Mouse (Mus musculus) erythroblast, adult 5-6 weeks (primary cell): ENCODE data around the gene Musk. TPM values are rescaled to one million over a fixed set of nuclear protein-coding genes. Genes with fewer than 3 reads are reported as not detected.

ENCODE experiments used
- ATAC-seq: replicated peaks from 2 replicates; pipeline ENCODE4 v1.8.0; 2016; ENCODE audit warnings: moderate number of reproducible peaks, mild to moderate bottlenecking, moderate TSS enrichment, inconsistent platforms; ENCODE audit not compliant: poor library complexity, low FRiP score, severe bottlenecking
- total RNA-seq, 2 experiments: library from RNA; stranded (forward) in 1 of 2; stranded (reverse) in 1 of 2; fragments of 150-400 nt in 1 of 2; fragments of 200-764, 138-1000 nt in 1 of 2; gene quantifications; 2 replicates each; pipeline versions ENCODE4 v1.2.3 to v1.2.4; 2015 to 2017; ENCODE audit warnings: low replicate concordance in 2 of 2

Musk gene
- total RNA-seq, 2 experiments from 2014 or later, result not detected

DNA sequence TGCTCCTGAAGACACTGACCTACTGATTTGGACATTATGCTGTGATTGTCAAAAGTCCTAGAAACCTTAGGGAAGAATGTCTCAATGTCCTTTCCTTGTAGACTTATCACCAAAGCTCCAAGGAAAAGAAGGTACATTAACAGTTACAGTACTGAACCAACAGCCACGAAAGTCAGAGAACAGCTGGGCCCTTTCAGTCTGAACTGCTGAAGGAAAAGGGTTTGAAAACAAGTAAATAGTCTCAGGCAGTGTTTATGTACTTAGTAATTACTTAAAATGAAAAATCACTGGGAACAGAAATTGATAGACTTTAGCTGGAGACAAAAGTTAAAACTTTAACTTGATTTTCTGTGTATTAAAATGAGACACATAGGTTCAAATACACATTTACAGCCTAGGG lies 27.6 kb downstream of the Musk start:
- ATAC-seq, result no peak

DNA sequence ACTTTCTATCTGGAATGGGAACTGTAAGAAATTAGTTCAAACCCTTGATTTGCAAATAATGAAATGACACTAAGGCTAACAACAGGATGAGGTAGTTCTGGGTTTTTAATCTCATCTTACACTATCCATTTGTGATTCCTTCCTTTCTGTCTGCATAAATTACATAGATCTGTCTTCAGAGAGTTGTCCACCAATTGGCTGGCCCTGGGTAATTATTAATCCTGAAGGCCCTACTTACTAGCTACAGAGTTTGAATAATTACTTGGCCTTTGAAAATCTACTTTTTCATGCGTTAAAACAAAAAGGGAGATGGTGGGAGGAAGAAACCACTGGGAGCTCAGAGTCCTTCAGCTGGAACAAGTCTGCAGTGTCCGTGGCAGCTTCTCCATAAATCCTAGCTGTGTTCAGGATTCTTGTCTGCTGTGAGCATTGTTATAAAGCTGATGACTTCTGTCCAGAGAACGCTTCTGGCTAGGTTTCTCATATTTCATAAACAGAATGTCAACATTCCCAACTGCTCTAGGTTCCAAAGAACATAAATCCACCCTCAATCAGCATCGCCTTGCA lies 29.3 kb downstream of the Musk start:
- no peak for ATAC-seq

DNA sequence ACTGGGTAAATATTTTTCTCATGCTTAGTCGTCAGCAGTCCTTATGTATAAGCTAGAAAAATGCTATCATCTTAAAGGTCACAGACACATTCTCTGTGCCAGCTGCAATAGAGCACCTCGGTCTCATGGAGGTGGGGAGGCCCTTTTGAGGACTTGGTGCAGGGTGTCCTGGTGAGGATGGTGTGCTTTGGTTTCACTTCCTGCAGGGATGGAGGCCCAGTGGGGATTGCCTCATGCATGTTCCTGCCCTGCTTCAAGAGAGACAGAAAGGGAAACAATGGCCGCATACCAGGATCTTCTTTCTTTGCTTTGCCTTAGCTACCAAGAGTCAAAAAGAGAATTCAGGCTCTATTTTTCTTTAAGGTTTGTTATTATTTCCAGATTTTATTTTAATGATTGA lies 31.8 kb downstream of the Musk start:
- ATAC-seq, result no peak

GRCm38 (mm10) chr4:58320293-58320692 lies 34.5 kb downstream of the Musk start:
- ATAC-seq, result no peak

DNA sequence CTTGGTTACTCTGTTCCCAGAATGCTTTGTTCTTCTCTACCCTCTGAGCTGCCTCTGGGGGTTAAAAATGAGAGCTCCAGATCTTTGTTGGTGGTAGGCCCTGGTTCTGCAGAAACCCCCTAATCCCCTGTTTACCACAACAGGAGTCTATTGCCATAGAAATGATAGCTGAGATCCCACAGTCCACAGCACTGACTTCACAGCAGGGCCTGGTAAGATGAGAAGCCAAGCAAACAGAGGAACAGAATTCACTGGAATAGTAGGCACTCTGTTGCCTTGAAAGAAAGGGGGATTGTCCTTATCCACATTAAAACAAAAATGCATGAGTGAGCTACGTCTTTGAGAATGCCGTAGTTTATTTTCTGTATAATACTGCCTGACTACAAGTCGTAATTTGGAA lies 41.0 kb downstream of the Musk start:
- ATAC-seq, result no peak

- no peak for ATAC-seq
These were observed 42.5 kb downstream of the Musk start for GRCm38 (mm10) chr4:58328231-58328630.

DNA sequence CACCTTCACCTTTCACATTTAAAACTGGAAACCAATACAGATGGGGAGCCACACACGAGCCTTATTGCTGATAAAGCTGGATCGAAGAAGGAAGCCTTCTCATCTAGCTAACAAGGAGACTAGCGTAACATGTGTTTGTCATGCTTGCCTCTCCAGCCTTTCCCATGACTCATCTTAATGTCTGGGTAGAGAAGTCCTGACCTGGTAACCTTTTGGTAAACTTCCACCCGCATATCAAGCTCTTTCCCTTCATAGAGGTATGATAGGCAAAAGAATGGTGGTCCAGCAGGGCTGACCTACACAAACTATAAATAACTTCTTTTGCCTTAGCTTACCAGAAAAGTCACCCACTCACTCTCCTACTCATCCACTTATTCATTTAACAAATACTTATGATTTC lies 44.3 kb downstream of the Musk start:
- ATAC-seq, result no peak

GRCm38 (mm10) chr4:58330864-58331638 lies 45.3 kb downstream of the Musk start:
- ATAC-seq, result no peak

DNA sequence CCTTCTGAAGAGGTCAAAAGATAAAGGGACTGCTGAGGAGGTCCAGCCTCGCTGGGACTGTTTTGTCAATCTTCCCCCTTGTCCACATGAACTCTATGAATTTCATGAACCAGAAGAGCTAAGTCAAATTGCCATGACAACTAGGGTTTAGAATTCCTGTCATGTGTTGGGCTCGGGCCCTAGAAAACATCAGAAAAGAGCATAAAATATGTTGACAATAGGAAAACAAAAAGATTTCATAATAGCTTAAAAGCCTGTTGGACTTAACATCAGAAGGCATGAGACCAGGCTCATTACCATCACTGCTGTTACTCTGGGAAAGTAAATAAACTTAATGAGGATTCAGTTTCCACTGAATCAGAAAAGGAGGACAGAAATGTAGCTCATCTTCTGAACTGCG lies 46.6 kb downstream of the Musk start:
- no peak for ATAC-seq

GRCm38 (mm10) chr4:58336227-58336626 lies 50.5 kb downstream of the Musk start:
- no peak for ATAC-seq

DNA sequence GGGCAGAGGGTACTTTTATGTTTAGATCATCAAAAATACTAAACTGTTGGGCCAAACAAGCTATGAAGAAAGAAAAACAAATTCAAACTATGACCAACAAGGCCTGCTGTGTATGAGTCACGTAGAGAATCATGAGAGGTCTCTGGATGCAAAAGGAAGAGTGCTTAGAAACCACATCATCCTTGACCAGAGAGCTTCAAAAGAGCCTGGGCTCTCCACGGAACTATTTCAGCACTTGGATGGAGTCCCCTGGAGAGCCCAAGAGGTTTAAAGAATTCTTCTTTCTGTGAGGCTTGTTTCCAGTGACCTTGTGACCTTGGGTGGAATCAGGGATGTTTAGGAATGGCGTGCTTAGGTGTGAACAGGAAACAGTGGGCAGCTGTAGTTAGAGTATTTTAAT lies 53.5 kb downstream of the Musk start:
- no peak for ATAC-seq

- ATAC-seq, result no peak
These were observed 64.4 kb downstream of the Musk start for GRCm38 (mm10) chr4:58350206-58350605.

- ATAC-seq, result no peak
These were observed 65.4 kb downstream of the Musk start for GRCm38 (mm10) chr4:58351165-58351564.

DNA sequence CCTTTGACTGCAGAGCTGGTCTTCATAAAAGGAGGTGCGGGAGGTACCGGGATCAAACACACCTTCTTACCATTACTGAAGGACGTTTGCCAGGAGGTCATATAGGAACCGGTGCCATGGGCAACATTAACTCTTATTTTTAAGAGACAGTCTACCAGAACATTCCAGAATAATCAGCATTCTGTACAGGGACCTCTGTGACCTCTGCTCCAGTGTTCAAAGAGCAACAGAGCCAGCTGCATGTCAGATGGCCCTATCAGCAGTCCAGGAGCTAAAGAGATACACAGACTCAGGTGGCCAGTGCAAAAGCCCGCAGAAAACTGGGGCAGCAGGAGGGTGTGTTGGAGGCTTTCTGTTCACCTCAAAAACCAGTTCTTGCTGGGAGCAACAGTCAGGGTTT lies 65.8 kb downstream of the Musk start:
- no peak for ATAC-seq

DNA sequence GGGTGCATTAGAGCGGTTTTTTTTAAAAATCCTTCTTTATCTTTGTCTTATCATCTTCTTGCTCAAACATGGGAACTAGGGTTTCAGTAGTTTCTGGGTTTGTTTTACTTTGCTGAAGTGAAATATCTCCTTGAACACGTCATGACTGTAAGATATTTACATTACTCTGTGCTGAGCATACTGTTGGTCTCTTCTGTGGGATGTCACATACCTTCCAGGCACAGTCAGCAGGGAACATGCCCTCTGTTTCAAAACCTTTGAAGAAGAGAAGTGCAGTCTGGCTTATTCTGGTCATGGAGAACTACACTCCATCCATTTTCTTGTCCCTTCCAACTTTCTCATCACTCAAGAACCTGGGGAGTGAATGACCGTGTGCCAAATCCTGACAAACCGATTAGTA lies 73.2 kb downstream of the Musk start:
- ATAC-seq, result no peak

GRCm38 (mm10) chr4:58365321-58365720 lies 79.6 kb downstream of the Musk start:
- no peak for ATAC-seq

GRCm38 (mm10) chr4:58371106-58371505 lies 85.3 kb downstream of the Musk start:
- no peak for ATAC-seq

DNA sequence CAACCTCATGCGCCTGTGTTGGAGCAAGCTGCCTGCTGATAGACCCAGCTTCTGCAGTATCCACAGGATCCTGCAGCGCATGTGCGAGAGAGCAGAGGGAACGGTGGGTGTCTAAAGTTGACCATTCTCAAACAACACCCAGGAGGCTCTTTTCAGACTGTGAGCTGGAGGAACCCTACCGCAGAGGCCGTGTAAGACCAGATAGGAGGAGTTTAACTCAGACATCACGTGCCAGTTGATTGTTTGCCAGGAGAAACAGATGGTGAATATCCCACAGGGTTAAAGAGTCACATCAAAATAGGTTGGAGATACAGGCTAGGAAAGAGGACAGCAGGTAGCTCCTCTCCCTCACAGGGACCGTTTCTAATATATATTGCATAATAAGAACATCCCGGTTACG lies 87.8 kb downstream of the Musk start:
- no peak for ATAC-seq

GRCm38 (mm10) chr4:58374141-58374870 lies 88.5 kb downstream of the Musk start:
- no peak for ATAC-seq

DNA sequence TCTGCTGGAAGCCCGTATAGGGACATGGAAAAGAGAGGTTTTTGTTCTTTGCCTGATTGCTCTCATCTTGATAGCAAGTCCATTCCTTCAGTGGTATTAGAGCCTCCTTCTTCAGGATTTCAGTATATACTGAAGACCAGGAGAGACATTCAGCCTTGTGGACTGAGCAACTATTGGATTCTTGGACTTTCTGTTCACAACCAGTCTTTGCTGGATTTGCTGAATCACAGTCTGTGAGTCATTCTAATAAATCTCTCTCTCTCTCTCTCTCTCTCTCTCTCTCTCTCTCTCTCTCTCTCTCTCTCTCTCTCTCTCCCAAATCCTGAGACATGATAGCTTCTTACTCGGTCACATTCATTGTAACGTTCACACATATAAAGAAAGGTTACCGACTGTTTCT lies 93.4 kb downstream of the Musk start:
- no peak for ATAC-seq

DNA sequence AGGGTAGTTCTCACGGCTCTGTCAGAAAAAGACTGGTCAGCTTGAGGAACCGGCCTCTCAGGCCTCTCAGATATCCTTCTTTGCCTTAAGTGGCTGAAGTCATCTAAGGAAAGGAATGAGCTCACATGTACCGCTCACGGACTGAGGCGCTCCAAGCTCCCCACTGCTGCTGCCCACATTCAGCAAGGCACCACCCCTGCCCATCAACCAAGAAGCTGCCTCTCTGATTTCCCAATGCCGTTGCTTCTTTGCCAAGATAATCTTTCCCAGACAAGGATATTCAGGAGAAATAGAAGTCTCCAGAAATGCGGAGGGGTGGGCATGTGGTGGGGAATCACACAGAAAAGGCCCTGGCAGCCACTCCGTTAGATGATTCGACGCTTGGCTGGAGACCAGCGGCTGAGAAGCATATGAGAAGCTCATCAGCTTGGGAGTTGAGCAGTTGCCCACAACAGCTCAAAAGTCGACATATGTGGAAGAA lies 115.1 kb downstream of the Musk start:
- no peak for ATAC-seq
